Mouse (Mus musculus): ENCODE measurements around the gene Ints1. TPM values are rescaled to one million over a fixed set of nuclear protein-coding genes. Genes with fewer than 3 reads are reported as not detected.

The Ints1 gene
- polyA plus RNA-seq, 1 experiment from 2014 or later = 7.9 TPM

DNA sequence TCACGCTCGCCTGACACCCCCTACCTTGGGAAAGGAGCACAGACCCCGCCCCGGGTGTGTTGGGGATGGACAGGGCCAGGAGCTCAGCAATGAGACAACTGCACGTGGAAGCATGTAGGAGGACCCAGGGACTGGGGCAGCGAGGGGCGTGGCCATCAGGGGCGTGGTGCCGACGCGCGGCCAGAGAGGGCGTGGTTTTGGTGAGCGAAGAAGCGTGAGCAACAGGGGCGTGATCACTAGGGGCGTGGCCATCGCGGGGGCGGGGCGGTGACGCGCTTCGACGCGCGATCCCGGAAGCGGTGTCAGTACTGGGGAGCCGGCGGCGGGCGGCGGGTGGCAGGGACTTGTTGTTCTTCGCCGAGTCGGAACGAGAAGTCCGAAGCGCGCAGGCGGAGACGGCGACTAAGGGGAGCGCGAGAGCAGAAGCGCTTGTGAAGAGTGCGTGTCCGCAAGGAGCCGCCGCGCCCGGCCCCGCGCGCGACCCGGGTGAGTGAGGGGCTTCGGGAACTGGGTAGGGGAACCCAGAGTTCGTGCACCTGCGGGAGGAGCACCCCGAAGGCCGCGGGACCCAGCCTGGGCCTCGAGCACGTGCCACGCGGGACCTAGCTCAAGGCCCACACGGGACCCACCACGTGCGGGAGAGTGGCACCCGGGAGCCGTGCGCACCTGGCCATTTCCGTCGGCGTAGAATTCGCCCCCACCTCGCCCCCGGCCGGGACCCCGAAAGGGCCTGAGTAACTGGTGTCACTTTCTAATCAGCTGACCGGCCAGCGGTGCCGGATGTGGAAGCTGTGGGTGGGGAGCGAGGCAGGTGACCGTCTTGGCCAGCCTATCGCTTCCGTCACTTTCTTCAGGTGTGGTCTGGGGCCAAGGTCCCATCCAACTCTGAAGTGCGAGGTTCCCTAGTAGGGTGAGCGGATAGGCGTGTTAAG, 16.0 kb upstream of the Ints1 start, which contains the start of gene Mafk:
TSS of gene Mafk (plus strand) at position 287 of the 932 bp plus-strand sequence.
- Histone ChIP-seq H3K27me3 (ENCODE audit: control insufficient read depth, insufficient read depth, low read length) (no peaks in the 10 kb centered on the region), H3K4me2 (replicated peaks; ENCODE audit: low read depth) (peak within 1 kb of the TSS; percentile 99), H3K27ac (replicated peaks) (peak within 1 kb of the TSS; percentile 98), H3K9ac (ENCODE audit: low read length) (peak within 1 kb of the TSS; percentile 95), H3K4me1 (replicated peaks; ENCODE audit: control insufficient read depth, insufficient read depth) (peaks cover 19% of the 10 kb centered on the region; the same call in 1 of the 2 replicates), H3K4me3 (ENCODE audit: low read depth, low read length) (peak within 1 kb of the TSS; percentile 84), H3K9me3 (ENCODE audit: control insufficient read depth, low read length) (no peaks in the 10 kb centered on the region), H3K36me3 (ENCODE audit: control insufficient read depth, insufficient read depth, low read length) (no peaks in the 10 kb centered on the region)
- ATAC-seq (ENCODE audit: low FRiP score, low TSS enrichment) (peak; percentile 81), DNase-seq (ENCODE audit: low spot score) (peak; percentile 99)
- WGBS = under 1% methylated on average over 90 of the region's 92 CpGs
- TF ChIP-seq CTCF (IDR thresholded peaks at IDR 0.05; ENCODE audit: low read depth) = peak; percentile 50
- no peak for TF ChIP-seq EP300 (optimal IDR thresholded peaks at IDR 0.05)

DNA sequence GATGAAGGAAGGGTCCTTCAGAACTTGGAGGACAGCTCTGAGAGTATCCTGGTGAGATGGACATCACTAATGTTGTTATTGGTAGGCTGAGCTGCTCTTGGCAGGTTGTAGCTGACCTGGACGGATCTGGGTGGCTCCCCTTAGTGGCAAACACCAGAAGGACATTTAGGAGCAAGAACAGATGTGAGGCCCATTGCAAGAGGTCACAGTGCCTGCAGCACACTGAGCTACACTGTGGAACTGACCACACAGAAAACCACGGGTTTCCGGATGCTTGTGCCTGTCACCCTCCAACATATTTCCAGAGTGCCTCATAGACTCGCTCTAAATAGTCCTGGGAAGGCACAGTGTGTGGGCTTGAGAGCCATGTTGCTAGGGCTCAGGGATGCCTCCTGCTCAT, 14.0 kb upstream of the Ints1 start:
- no peak overlapping the region for H3K27ac ChIP-seq (replicated peaks)
- no peak for ATAC-seq (ENCODE audit: low FRiP score, low TSS enrichment)
- 58% methylated on average over 4 of the region's 4 CpGs for WGBS
- no peak for TF ChIP-seq EP300 (optimal IDR thresholded peaks at IDR 0.05)
- peak; percentile 39 for TF ChIP-seq CTCF (IDR thresholded peaks at IDR 0.05; ENCODE audit: low read depth)
- H3K4me3 ChIP-seq (ENCODE audit: low read depth, low read length) = no peak overlapping the region
- H3K9ac ChIP-seq (ENCODE audit: low read length) = no peak overlapping the region
- no peaks in the 10 kb centered on the region for H3K27me3 ChIP-seq (ENCODE audit: control insufficient read depth, insufficient read depth, low read length)
- H3K4me1 ChIP-seq (replicated peaks; ENCODE audit: control insufficient read depth, insufficient read depth) = peaks cover 12% of the 10 kb centered on the region; the same call in 1 of the 2 replicates
- no peak overlapping the region for H3K4me2 ChIP-seq (replicated peaks; ENCODE audit: low read depth)
- no peaks in the 10 kb centered on the region for H3K36me3 ChIP-seq (ENCODE audit: control insufficient read depth, insufficient read depth, low read length)
- no peak for DNase-seq (ENCODE audit: low spot score)
- no peaks in the 10 kb centered on the region for H3K9me3 ChIP-seq (ENCODE audit: control insufficient read depth, low read length)

DNA sequence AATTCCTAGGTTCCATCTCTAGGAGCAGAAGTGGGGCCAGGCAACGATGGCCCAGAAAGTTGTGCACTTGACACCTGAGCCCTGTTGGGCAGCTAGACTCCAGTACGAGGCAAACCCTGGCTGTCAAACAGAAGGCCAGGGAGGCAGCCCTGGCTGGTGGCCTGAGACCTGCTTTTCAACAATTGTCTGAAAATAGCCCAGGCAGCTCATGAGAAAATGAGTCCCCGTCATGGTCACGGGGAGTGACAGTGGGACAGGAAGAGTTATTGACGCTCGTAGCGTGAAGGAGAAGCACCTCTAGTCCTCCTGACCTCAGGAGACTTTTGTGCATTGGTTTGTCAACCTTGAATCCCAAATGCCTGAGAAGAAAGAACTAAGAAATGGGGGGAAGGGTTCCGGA, 5.9 kb upstream of the Ints1 start:
- no peak overlapping the region for H3K27ac ChIP-seq (replicated peaks)
- no peaks in the 10 kb centered on the region for H3K9me3 ChIP-seq (ENCODE audit: control insufficient read depth, low read length)
- H3K4me1 ChIP-seq (replicated peaks; ENCODE audit: control insufficient read depth, insufficient read depth) = no peaks in the 10 kb centered on the region
- H3K4me3 ChIP-seq (ENCODE audit: low read depth, low read length) = no peak overlapping the region
- TF ChIP-seq EP300 (optimal IDR thresholded peaks at IDR 0.05) = no peak
- H3K9ac ChIP-seq (ENCODE audit: low read length) = no peak overlapping the region
- ATAC-seq (ENCODE audit: low FRiP score, low TSS enrichment) = no peak
- no peaks in the 10 kb centered on the region for H3K27me3 ChIP-seq (ENCODE audit: control insufficient read depth, insufficient read depth, low read length)
- H3K36me3 ChIP-seq (ENCODE audit: control insufficient read depth, insufficient read depth, low read length) = no peaks in the 10 kb centered on the region
- DNase-seq (ENCODE audit: low spot score) = no peak
- WGBS = 81% methylated on average over 8 of the region's 8 CpGs
- H3K4me2 ChIP-seq (replicated peaks; ENCODE audit: low read depth) = no peak overlapping the region

DNA sequence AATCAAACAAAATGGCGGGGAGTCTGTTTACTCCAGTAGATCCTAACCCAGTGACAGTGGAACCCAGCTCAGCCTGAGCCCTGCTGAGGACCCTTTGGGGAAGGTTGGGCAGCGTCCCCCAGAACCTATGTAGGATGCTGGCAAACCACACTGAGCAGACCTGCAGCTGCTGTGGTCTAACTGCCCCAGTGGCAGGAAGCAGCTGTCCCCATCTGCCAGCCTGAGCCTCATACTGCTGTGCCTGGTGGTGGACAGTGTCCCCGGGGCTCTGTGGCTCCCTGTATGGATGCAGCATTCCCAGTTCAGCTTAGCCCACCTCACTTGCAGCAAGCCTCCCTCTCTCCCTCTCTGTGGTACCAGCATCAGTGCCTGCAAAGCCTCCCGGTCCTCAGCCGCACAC, 1.5 kb upstream of the Ints1 start:
- Histone ChIP-seq H3K36me3 (ENCODE audit: control insufficient read depth, insufficient read depth, low read length) (peaks cover 6% of the 10 kb centered on the region), H3K9ac (ENCODE audit: low read length) (no peak overlapping the region), H3K9me3 (ENCODE audit: control insufficient read depth, low read length) (no peaks in the 10 kb centered on the region), H3K4me2 (replicated peaks; ENCODE audit: low read depth) (no peak overlapping the region), H3K4me3 (ENCODE audit: low read depth, low read length) (no peak overlapping the region), H3K27ac (replicated peaks) (no peak overlapping the region), H3K4me1 (replicated peaks; ENCODE audit: control insufficient read depth, insufficient read depth) (no peaks in the 10 kb centered on the region), H3K27me3 (ENCODE audit: control insufficient read depth, insufficient read depth, low read length) (no peaks in the 10 kb centered on the region)
- ATAC-seq (ENCODE audit: low FRiP score, low TSS enrichment) = no peak
- 79% methylated on average over 5 of the region's 5 CpGs for WGBS
- TF ChIP-seq EP300 (optimal IDR thresholded peaks at IDR 0.05) = no peak
- no peak for TF ChIP-seq CTCF (IDR thresholded peaks at IDR 0.05; ENCODE audit: low read depth)
- DNase-seq (ENCODE audit: low spot score) = no peak

DNA sequence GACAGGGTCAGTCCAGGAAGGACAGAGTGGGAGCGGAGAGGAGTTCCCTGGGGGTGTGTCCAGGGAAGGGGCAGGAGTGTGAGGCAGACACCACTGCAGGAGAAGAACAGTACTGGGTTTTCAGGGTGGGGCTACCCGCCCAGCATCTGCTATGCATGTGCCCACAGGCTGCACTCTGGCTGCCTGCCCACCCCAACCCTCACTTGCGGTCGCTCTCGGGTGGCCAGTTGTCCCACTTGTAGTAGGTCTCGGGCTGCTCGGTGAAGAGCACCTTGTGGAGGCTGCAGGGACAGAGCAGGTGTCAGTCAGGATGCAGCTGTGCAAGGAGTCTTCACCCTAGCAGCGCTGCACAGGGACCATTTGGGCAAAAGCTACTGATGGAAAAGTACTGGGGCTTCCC, 7.3 kb downstream of the Ints1 start:
- Histone ChIP-seq H3K27ac (replicated peaks) (no peak overlapping the region), H3K4me2 (replicated peaks; ENCODE audit: low read depth) (no peak overlapping the region), H3K9me3 (ENCODE audit: control insufficient read depth, low read length) (no peaks in the 10 kb centered on the region), H3K9ac (ENCODE audit: low read length) (no peak overlapping the region), H3K4me1 (replicated peaks; ENCODE audit: control insufficient read depth, insufficient read depth) (no peaks in the 10 kb centered on the region), H3K36me3 (ENCODE audit: control insufficient read depth, insufficient read depth, low read length) (peaks cover 25% of the 10 kb centered on the region), H3K27me3 (ENCODE audit: control insufficient read depth, insufficient read depth, low read length) (no peaks in the 10 kb centered on the region), H3K4me3 (ENCODE audit: low read depth, low read length) (no peak overlapping the region)
- ATAC-seq (ENCODE audit: low FRiP score, low TSS enrichment) (no peak), DNase-seq (ENCODE audit: low spot score) (no peak)
- 85% methylated on average over 8 of the region's 8 CpGs for WGBS
- no peak for TF ChIP-seq EP300 (optimal IDR thresholded peaks at IDR 0.05)

DNA sequence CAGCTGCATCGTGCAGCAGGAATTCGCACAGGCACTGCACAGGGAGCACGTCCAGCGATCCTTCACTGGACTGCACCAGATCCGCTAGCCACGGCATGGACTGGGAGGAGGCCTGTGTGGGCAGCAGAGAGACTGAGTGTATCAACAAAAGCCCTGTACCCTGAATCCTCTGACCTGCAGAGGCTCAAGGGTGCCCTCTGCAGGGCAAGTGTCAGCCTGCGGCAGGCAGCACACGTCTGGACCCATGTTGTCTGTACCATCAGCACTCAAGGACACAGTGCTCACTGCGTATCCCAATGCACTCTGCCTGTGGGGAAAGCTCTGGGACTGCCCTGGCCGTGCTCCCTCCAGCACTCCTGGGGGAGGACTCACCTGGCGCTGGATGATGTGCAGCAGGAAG, 11.2 kb downstream of the Ints1 start:
- Histone ChIP-seq H3K27me3 (ENCODE audit: control insufficient read depth, insufficient read depth, low read length) (no peaks in the 10 kb centered on the region), H3K4me2 (replicated peaks; ENCODE audit: low read depth) (no peak overlapping the region), H3K9ac (ENCODE audit: low read length) (no peak overlapping the region), H3K9me3 (ENCODE audit: control insufficient read depth, low read length) (no peaks in the 10 kb centered on the region), H3K4me1 (replicated peaks; ENCODE audit: control insufficient read depth, insufficient read depth) (no peaks in the 10 kb centered on the region), H3K27ac (replicated peaks) (no peak overlapping the region), H3K36me3 (ENCODE audit: control insufficient read depth, insufficient read depth, low read length) (peaks cover 33% of the 10 kb centered on the region), H3K4me3 (ENCODE audit: low read depth, low read length) (no peak overlapping the region)
- TF ChIP-seq CTCF (IDR thresholded peaks at IDR 0.05; ENCODE audit: low read depth) (peak; percentile 69), EP300 (optimal IDR thresholded peaks at IDR 0.05) (no peak)
- DNase-seq (ENCODE audit: low spot score) (peak; percentile 47), ATAC-seq (ENCODE audit: low FRiP score, low TSS enrichment) (0 out of 2 replicates have a peak, but pooled peaks have one; percentile 7)
- WGBS = 70% methylated on average over 11 of the region's 11 CpGs

Data from stomach, postnatal 0 days (tissue).